Mouse (Mus musculus): Measurements from ENCODE around the gene Ap3b1.

Gene Ap3b1

DNA sequence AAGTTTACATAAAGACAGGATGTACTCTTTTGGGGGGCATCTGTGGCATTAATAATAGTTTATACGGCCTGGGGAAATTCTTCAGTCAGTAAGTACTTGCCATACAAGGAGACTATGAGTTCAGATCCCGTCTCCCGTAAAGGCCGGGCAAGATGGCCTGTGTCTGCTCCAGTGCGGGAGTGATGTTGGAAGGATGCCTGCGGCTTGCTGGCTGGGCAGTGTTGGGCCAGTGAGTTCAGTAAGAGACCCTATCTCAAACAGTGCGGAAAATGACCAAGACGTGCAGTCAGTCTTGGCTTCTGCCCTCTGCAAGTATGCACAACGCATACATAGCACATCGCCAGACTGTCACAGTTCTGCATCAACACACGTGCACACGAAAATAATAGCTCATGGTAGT is 95.4 kb downstream of the Ap3b1 start:
- DNase-seq (ENCODE audit: low spot score), result no peak

DNA sequence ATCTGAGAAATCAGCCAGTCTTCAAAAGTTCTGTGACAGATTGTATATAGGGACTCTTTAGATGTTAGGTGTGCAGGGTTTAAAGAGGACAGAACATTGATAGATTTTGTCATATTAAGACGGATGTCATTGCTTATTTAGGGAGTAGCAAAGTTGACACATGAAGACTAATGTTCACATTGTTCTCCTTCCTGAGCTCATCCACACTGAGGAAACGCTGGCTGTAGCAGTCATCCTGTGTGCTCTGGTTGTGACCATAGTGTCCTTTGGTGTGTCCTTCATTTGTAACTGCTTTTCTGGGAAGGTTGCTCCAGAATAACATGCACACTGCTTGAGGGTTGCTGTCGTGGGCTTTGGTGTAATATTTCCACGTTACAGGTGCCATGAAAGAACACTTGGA is 100.4 kb downstream of the Ap3b1 start:
- DNase-seq (ENCODE audit: low spot score), result no peak

DNA sequence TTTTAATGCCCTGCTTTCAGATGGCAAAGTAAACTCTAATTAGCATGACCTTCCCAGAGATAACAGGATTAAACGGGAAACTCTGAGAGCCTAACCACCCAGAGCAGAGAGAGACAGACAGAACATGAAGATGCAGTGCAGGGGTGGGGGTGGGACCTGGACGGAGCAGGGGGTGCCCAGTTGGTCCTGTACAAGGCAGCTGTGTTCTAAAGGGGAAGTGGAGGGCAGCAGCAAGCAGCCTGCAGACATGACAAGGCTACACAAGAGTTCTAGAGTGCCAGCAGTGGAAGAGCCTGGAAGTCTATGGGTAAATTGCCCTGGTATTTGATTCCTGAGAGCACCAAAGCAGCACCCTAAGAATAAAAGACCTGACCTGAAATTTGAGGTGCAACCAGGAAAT is 105.5 kb downstream of the Ap3b1 start:
- DNase-seq (ENCODE audit: low spot score), result no peak

DNA sequence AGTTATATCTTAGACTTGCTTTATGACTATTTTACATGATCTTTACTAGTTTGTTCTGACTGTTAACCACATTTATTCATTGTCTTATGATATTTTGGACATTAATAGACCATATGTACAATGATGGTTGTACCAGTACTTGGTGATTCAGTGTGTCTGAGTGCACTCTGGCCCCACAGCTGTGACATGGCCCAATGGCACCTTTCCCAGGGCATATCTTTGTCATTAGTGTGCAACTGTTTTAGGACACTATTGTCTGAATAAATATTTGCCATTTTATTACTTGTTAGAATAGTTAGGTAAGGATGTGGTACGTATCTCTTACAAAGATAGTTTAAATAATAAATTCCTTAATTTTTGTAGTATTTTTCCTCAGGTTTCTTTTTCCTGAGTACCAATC is 109.8 kb downstream of the Ap3b1 start:
- DNase-seq (ENCODE audit: low spot score), result no peak

DNA sequence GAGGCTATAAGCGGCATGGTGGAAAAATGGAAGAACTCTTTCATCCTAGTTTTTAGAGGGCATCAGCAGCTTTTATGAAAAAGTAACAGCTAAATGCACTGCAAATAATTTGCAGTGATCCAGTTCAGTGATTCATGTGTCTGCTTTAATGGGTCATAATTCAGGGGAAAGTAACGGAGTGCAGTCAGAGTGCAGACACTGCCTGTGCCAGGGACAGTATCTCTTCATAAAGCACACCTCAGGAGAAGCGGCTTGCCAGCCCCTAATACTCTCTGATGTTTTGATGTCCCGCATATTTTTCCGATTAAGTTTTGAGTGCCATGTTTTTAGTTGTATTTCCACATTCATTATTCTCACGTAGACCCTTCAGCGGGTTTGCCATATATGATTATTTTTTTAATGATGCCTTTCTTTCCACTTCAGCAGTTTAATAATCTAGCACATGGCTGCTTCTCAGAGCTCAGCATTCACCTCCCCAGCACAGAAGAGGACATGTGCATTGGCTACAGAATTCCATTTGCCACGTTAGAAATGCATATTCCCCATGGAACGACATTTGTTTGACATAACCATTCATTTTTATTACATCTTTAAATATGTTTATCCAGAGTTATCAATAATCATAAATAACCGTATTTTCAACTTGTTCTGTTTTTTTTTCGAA is 112.4 kb downstream of the Ap3b1 start:
- DNase-seq (ENCODE audit: low spot score), result no peak

DNA sequence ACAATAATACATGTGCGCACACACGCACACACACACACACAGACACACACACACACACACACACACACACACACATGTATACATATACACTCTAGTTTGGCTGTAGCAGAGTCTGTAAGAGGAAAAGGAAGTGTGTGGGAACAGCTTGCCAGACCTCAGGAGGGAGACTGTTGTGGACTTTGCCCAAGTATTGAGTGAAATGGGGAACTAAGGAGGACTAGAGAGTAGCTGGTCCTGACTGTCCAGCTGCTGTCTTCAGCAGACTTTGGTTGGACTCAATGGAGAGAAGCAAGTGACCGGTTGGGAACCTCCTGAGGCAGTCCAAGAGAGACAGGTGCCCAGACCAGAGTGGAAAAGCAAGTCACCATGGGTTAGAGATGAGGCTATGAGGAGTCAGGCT is 117.4 kb downstream of the Ap3b1 start:
- DNase-seq (ENCODE audit: low spot score), result no peak

DNA sequence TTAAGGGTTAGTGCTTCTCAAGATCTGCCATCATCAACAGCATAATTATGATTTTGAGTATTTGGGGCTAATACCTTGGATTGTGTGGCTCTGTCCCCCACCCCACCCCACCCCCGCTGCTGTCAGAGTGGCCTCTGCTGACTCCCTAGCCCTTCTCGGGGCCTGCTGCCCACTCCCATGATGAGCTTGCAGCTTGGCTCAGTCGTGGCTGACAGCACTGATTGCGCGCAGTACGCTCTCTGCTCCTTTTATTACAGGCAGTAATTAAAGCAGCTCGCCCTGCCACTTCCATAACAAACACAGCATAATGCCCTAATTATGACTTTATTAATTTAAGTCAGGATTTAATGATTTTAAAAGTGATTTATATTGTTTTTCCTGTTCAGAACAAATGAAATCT is 121.5 kb downstream of the Ap3b1 start:
- DNase-seq (ENCODE audit: low spot score), result no peak

DNA sequence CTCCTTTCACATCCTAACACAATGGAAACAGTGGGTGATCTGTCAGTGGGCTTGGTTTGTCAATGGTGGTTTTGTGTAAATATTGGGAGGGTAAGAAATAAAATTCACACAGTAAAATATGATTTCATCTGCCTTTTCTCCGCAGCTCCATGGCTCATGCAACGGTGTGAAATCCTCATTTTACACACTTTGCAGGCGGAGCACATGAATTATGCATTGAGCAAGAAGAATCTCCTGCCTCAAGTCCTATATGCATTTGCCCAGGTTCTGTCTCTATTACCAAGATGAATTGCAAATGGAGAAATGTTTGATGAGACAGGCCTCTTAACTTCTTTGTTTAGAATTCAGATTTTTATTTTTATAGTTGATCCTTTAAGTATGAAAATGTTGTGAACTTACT is 131.9 kb downstream of the Ap3b1 start:
- no peak for DNase-seq (ENCODE audit: low spot score)

DNA sequence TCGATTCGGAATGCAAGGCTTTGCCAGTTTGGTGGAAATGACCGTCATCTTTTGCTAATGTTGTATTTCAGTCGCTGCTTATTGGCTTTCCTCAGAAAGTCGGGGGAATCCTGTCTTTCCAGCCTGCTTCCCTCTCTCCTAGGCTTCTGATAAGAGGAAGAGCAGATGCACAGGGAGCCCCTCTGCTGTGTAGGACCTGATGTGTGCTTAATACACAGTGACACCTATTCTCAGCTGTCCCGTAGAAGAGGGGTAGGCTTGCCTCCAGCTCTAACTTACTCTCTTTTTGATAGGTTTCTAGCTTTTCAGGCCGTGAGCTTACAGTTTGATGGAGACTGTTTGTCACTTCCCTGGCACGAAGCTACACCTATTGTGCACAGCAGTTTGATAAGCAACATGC is 132.4 kb downstream of the Ap3b1 start:
- DNase-seq (ENCODE audit: low spot score), result no peak

DNA sequence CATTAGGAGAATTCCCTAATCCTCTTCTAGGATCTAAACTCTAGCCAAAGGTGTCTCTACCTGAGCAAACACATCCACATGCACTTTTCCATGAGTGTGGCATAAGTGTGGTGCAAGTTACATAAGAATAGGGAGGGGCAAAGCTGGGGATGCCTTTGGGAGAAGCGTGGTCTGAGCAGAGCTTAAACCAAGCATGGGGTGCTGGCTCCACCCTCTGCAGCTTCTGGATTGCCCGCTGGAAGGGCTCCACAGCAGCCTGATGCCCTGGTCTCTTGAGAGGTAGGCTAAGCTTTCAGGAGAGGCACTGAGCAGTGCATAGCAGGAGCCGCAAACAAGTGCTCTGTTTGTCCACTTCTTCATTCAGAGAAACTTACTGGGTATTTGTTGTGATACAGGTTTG is 138.8 kb downstream of the Ap3b1 start:
- no peak for DNase-seq (ENCODE audit: low spot score)

DNA sequence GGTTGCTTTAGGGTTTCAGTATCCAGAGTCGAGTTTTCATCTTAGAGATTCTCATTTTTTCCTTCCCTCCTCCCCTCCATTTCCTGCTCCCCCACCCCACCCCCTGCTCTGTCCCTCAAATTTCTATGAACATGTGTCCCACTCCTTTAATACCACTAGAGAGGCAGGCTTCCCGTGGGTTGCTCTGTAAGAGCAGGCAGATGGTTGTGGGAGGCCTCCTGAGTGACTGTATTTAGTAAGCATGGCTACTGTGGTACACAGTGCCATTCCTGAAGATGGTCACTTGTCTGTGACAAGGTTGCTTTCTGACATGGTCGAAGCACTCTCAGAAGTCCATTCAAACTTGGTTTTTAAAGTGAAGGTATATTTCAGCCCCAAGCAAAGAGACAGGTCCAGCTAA is 147.7 kb downstream of the Ap3b1 start:
- DNase-seq (ENCODE audit: low spot score), result no peak

DNA sequence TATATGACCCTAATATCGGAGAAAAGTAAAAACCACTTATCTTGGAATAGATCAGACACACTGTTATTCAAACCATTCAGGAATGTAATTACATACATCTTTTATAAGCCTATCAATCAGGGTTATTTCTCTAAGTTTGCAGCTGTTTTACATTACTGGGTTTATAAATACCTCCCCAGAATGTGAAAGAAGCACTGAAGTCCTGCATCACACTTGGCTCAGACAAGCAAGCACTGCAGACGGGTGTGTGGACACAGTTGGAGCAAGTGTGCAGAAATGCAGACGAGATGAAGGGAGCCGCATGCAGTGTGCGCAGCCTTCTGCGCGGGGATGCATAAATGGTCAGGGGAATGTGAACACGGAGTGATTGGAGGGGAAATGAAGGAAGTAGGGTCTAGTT is 149.6 kb downstream of the Ap3b1 start:
- no peak for DNase-seq (ENCODE audit: low spot score)

DNA sequence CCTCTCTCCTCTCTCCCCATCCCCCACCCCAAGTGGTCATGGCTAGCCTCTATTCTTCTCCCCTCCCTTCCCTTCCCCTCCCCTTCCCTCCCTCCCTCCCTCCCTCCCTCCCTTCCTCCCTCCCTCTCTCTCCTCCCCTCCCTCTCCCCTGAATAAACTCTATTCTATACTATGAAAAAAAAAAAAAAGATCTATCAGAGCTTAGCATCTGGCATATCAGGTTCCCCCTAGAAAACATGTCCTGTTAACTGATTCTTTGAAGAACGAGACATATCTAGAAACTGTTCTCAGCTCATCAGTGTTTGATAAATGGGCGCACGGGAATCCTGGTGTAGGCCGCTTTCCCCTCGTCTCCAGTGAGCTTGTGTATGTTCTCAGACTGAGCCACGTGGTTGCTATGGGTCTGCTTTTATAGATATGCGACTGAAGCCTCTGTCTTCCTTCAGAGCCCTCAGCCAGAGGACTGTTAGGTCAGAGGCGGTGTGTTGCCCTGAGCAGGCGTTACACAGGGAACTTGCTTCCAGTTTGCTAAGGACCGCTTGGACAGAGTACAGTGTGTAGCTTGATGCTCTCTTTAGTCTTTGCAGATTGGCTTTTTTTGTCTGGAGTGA is 154.5 kb downstream of the Ap3b1 start:
- no peak for DNase-seq (ENCODE audit: low spot score)

DNA sequence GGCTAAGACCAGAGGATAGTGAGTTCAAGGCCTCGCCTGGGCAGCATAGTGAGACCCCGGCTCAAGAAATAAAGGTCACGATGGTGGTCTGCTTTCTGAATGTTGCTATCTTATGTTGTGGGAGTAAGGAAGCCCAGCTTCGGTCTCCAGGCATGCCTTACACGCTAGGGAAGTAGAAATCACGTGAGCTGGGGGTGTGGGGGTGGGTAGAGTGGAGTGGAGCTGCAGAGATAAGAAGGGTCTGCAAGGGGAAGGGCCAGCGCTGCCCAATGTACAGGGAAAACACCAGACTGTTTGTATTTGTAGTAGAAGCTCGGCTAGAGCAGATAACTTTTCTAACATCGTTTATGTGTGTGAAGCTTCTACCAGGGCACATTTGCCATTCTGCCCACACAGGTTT is 155.1 kb downstream of the Ap3b1 start:
- DNase-seq (ENCODE audit: low spot score), result no peak

DNA sequence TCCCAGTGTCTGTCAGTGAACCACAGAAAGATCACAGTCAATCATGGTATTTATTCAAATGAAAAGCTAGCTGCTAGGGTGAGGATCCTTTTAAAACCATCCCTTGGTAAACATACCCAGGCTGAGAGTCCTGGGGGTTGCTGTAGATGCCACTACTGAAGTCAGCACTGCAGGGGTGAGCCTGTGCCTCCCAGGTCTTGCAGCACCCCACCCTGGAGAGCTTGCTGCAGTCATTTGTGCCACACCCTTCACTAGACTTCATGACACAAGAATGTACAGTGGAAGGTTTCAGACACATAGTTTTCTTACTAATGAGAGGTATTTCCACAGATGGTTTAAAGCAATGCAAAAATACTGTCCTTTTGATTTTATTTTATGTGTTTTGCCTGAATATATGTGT is 156.2 kb downstream of the Ap3b1 start:
- no peak for DNase-seq (ENCODE audit: low spot score)

DNA sequence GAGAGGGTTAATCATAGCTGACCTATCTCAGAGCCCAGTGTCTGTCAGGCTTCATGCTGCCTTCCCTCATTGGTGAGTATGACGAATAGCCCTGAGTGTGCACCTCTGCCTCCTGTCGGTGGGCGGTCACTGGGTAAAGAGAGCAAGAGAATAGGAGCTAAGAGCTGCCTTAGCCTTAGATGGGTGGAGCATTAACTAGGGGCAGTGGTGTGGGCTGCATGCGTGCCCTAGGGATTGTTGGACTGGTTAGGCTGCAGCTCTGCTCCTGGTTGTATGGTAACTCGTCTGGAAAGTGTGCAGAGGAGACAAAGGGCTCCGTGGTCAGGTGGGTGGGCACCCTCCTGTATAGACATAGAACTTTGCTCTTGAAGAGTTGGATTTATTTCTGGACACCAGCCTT is 157.8 kb downstream of the Ap3b1 start:
- DNase-seq (ENCODE audit: low spot score), result no peak

DNA sequence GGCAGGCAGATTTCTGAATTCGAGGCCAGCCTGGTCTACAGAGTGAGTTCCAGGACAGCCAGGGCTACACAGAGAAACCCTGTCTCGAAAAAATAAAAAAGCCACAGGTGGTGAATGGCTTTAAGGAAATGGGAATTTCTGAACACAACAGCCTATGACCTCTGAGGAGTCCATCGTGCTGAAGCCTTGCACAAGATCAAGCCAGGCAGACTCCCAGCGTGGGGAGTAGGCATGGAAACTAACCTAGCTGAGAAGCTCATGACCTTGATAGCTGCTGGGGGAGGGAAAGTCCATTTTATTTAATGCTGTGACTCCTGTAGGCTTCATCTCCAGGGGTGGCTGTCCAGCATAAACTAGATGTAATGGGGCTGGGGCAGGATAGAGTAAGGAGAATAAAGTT is 159.4 kb downstream of the Ap3b1 start:
- no peak for DNase-seq (ENCODE audit: low spot score)

DNA sequence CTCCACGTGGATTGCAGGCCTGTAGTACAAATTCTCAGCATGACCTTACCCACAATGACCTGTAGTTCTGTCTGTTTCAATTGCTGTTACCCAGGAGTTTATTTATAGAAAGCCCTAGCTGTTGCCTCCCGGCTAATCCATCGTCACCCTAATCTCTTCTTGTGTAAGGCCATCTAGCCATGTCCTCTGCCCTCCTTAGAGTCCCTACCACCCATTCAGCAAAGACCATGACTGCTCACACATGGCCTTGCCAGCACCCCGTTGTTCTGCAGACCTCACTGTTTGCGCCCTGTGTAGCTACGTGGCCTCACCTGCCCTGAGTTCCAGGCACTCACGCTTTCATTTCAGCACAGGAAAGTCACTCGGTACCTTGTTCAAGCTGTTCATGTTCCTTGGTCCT is 160.5 kb downstream of the Ap3b1 start:
- no peak for DNase-seq (ENCODE audit: low spot score)

DNA sequence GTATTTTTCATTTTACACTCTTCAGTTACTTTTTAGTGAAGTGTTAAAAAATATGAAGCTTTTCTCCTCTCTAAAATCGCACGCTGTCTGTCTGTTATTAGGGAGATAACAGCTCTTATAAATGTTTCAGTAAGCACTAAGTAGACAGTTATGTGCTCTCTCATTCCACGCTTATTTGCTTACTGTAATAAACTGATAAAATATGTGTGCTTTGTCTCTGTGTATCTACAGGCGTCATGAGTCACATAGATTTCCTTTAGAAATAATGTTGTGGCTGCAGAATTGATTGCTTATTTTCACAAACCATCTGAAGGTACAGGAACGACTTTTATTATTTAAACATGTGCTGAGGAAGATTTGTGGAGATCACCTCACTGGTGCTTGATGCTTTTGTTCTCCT is 164.5 kb downstream of the Ap3b1 start:
- no peak for DNase-seq (ENCODE audit: low spot score)

DNA sequence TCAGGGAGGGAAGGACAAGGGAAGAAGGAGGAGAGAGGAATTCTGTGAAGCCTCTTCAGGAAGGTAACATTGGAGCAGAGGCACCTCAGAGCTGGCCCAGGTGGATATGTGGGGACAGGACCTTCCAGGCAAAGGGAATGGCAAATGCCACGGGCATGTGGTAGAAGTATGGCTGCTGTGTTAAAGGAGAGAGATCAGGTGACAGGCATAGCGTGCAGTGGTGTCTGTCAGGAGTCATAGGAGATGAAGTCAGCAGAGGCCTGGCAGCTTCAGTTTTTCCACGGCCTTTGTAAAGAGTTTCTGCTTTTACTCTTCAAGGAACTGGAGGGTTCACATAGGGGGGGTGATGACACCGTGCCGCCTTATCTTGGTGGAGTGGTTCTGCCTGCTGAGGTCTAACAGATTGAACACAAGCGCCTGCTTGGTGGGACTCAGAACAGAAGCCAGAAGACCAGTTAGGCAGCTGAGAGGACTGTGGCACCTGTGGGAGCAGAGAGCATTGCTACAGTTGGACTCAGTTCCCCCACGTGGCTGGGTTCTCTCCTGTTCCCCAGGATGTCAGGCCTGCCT is 166.0 kb downstream of the Ap3b1 start:
- no peak for DNase-seq (ENCODE audit: low spot score)

DNA sequence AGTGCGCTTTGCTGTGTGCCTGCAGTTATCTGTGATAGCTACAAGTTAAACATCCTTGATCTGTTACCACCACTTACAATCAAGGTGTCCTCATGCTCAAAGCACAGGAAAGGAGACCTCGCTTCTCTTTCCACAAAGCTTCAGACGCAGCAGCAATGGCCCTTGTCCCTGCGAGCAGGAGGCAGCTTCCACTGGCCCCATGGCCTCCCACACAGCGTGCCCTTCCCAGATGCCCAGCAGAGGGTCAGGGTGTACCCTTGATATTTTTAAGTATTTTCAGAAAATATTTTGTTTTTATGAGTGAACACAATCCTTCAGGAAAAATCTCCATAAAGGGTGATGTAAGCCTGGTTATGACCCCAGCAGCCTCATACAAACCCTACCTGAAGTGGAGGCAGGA is 170.4 kb downstream of the Ap3b1 start:
- no peak for DNase-seq (ENCODE audit: low spot score)

DNA sequence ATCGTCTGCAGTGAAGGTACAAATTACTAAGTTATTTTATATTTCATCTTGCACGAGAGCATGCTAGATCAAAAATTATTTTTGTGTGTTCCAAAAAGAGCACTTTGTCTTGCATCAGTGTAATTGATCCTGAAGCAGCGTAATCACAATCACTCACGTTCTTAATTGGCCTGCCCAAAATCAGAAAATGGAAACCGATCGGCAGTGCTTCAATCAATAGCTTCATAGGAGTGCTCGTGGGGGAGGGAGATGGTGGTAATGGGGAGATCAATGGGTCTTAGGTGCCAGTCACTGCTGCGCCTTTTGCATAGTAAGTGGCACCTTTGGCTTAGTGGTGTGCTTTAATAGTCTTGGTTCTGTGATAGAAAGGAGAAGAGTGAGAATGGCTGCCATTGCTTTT is 174.8 kb downstream of the Ap3b1 start:
- DNase-seq (ENCODE audit: low spot score), result no peak

DNA sequence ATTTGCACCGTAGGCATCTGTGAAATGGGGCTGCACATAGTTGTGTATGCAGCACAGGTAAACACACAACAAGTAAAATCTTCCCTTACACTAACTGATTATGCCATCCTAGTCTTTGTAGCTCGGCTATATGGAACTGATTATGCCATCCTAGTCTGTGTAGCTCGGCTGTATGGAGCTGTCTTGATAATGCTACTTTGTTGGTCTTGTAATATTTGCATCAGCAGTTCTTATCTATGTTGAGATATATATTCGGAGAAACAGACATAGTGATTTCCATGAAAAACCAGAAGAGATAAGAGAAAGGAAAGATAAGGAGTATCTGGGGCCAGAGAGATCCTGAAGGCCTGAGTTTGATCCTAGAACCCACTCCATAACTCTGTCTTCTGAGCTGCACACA is 178.6 kb downstream of the Ap3b1 start:
- DNase-seq (ENCODE audit: low spot score), result no peak

Measured in retina, embryonic 14.5 days (tissue).